Mouse (Mus musculus): ENCODE measurements around the gene Msh6. TPM values are rescaled to one million over a fixed set of nuclear protein-coding genes. Genes with fewer than 3 reads are reported as not detected.

Msh6 gene
- polyA plus RNA-seq, 1 experiment from 2014 or later = 32.6 TPM

- ATAC-seq (ENCODE audit: low read depth) (no peak), DNase-seq (no peak)
- WGBS (ENCODE audit: insufficient replicate concordance) = 82% methylated on average over 17 of the region's 17 CpGs
These were observed 54.5 kb downstream of the Msh6 start for GRCm38 (mm10) chr17:88029194-88029970.

GRCm38 (mm10) chr17:88031755-88032154 is 56.9 kb downstream of the Msh6 start:
- no peaks in the 10 kb centered on the region for H3K9me3 ChIP-seq (replicated peaks)
- no peaks in the 10 kb centered on the region for H3K27me3 ChIP-seq
- peak overlapping the region; percentile 46 for H3K4me2 ChIP-seq
- no peak overlapping the region for H3K4me3 ChIP-seq (replicated peaks)
- peak overlapping the region; percentile 40; the same call in 1 of the 2 replicates for H3K9ac ChIP-seq
- H3K36me3 ChIP-seq = no peaks in the 10 kb centered on the region
- DNase-seq = peak; percentile 28
- peak overlapping the region; percentile 69 for H3K27ac ChIP-seq
- H3K4me1 ChIP-seq (replicated peaks) = peaks cover 60% of the 10 kb centered on the region
- peak; percentile 82 for ATAC-seq (ENCODE audit: low read depth)
- WGBS (ENCODE audit: insufficient replicate concordance) = 30% methylated on average over 5 of the region's 5 CpGs

More at GRCm38 (mm10) chr17:88029194-88029970, 54.5 kb downstream of the Msh6 start:
- Histone ChIP-seq H3K27me3 (no peaks in the 10 kb centered on the region), H3K4me1 (replicated peaks) (peaks cover 57% of the 10 kb centered on the region), H3K9me3 (replicated peaks) (no peaks in the 10 kb centered on the region), H3K27ac (no peak overlapping the region), H3K9ac (no peak overlapping the region), H3K4me2 (no peak overlapping the region), H3K4me3 (replicated peaks) (no peak overlapping the region), H3K36me3 (no peaks in the 10 kb centered on the region)

- Histone ChIP-seq H3K27me3 (no peaks in the 10 kb centered on the region), H3K4me1 (replicated peaks) (peaks cover 58% of the 10 kb centered on the region), H3K27ac (peak overlapping the region; percentile 73), H3K4me3 (replicated peaks) (no peak overlapping the region), H3K4me2 (peak overlapping the region; percentile 44), H3K9me3 (replicated peaks) (no peaks in the 10 kb centered on the region), H3K36me3 (no peaks in the 10 kb centered on the region), H3K9ac (peak overlapping the region; percentile 33; the same call in 1 of the 2 replicates)
- peak; percentile 30 for DNase-seq
- peak; percentile 95 for ATAC-seq (ENCODE audit: low read depth)
- 33% methylated on average over 4 of the region's 4 CpGs for WGBS (ENCODE audit: insufficient replicate concordance)
These were observed 59.6 kb downstream of the Msh6 start for GRCm38 (mm10) chr17:88034418-88034817.

Other genes starting within 250 kb of the Msh6 start
- 0.41 and 0.52 TPM in 2 replicates for gene Kcnk12, start 177.1 kb upstream of the Msh6 start, polyA plus RNA-seq (2015; fragmentation: Nextera tagmentation; extraction: Ambion mirVana)
- not detected in 2 replicates for gene Rpl36-ps4, start 54.1 kb upstream of the Msh6 start, polyA plus RNA-seq (2015; fragmentation: Nextera tagmentation; extraction: Ambion mirVana)
- 3.0 and 4.0 TPM in 2 replicates for gene Fbxo11, start 90.2 kb downstream of the Msh6 start, polyA plus RNA-seq (2015; fragmentation: Nextera tagmentation; extraction: Ambion mirVana)